Mouse (Mus musculus) liver, embryonic 13.5 days (tissue): ENCODE data around the gene Camk2b. TPM values are rescaled to one million over a fixed set of nuclear protein-coding genes. Genes with fewer than 3 reads are reported as not detected.
A peak's percentile ranks its signal among the peaks of the same experiment; 100 is the strongest.

Source experiments
- ATAC-seq: fragments of 200-750 bp; cut with Nextera tagmentation; 2 replicates; pipeline ENCODE4 v1.8.0; 2017; ENCODE audit warnings: low read depth, mild to moderate bottlenecking, moderate number of reproducible peaks, moderate library complexity
- DNase-seq: peaks from one replicate; pipeline ENCODE4 v3.0.0; 2022
- H3K27ac ChIP-seq: fragments of 300-500 bp; sonication (generic); 2 replicates; pipeline ENCODE4 v1.5.1; 2015; ENCODE audit warnings: moderate library complexity, mild to moderate bottlenecking, inconsistent platforms
- H3K27me3 ChIP-seq: fragments of 300-500 bp; sonication (generic); 2 replicates; pipeline ENCODE4 v1.6.1; 2015; ENCODE audit warnings: mild to moderate bottlenecking, inconsistent platforms
- H3K36me3 ChIP-seq: fragments of 300-500 bp; sonication (generic); 2 replicates; pipeline ENCODE4 v1.6.1; 2015; ENCODE audit warnings: mild to moderate bottlenecking, inconsistent platforms
- H3K4me1 ChIP-seq: fragments of 300-500 bp; sonication (generic); replicated peaks from 2 replicates; pipeline ENCODE4 v1.6.1; 2015; ENCODE audit warnings: inconsistent platforms
- H3K4me2 ChIP-seq: fragments of 300-500 bp; sonication (generic); 2 replicates; pipeline ENCODE4 v1.6.1; 2015; ENCODE audit warnings: inconsistent platforms, mild to moderate bottlenecking, moderate library complexity
- H3K4me3 ChIP-seq: fragments of 300-500 bp; sonication (generic); replicated peaks from 2 replicates; pipeline ENCODE4 v1.5.1; 2015; ENCODE audit warnings: mild to moderate bottlenecking, inconsistent platforms
- H3K9ac ChIP-seq: fragments of 300-500 bp; sonication (generic); 2 replicates; pipeline ENCODE4 v1.6.1; 2015; ENCODE audit warnings: mild to moderate bottlenecking, inconsistent platforms
- H3K9me3 ChIP-seq: fragments of 300-500 bp; sonication (generic); replicated peaks from 2 replicates; pipeline ENCODE4 v1.6.1; 2016; ENCODE audit warnings: inconsistent platforms
- WGBS: fragments of 180-500 bp; shearing (Covaris S2); methylation state at CpG from one replicate; pipeline ENCODE4 v1.1.7; 2015; ENCODE audit not compliant: insufficient replicate concordance; 5-methylcytosine and 5-hydroxymethylcytosine counted together
- polyA plus RNA-seq: library from polyadenylated mRNA; unstranded; fragments of >200 nt; fragmentation: Nextera tagmentation; extraction: Ambion mirVana; gene quantifications from 2 replicates; pipeline ENCODE4 v1.2.1, GENCODE M21; 2015

Camk2b gene
- polyA plus RNA-seq, 1 experiment from 2014 or later: 0.35 TPM

GRCm38 (mm10) chr11:6026361-6026760 lies 39.8 kb downstream of the Camk2b start:
- Histone ChIP-seq H3K4me2 (no peak overlapping the region), H3K36me3 (no peaks in the 10 kb centered on the region), H3K9me3 (no peaks in the 10 kb centered on the region), H3K27ac (no peak overlapping the region), H3K4me3 (no peak overlapping the region), H3K4me1 (0 out of 2 replicates have a peak, but pooled peaks cover 2% of the 10 kb centered on the region), H3K27me3 (no peaks in the 10 kb centered on the region), H3K9ac (no peak overlapping the region)
- DNase-seq: no peak
- 60% methylated on average over 1 of the region's 1 CpGs for WGBS
- no peak for ATAC-seq

DNA sequence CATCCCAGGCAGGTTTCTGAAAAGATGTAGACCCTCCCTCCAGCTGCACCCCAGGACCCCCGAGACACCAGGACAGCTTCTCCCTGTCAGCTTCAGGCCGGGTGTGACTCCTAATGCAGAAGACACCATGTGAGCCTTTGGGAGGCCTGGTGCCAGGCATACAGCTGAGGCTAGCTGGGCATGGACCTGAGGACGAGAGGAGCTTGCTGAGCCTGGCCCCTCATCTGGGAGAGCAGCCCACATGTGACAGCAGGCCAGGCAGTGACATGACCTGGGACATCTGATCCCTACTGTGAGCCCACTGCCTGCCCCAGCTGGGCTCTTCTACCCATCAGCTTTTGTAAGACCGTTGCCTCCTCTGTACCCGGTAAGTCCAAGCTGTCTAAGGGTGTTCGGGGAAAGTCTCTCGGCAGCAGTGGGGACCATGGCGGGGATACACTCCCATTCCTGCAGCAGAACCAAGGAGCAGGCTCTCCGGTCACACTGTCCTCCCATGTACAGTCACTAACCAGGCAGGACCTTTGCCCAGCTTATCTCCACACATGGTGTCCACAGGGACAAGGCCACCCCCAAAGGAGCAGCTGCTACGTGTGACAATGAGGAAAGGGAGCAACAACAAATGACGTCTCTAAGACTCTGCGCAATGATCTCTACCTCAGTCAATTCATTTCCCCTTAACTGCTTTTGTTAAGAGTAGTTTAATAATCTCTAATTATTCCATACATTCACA lies 41.1 kb downstream of the Camk2b start:
- WGBS: 66% methylated on average over 12 of the region's 12 CpGs
- Histone ChIP-seq H3K4me1 (0 out of 2 replicates have a peak, but pooled peaks cover 2% of the 10 kb centered on the region), H3K27ac (no peak overlapping the region)

DNA sequence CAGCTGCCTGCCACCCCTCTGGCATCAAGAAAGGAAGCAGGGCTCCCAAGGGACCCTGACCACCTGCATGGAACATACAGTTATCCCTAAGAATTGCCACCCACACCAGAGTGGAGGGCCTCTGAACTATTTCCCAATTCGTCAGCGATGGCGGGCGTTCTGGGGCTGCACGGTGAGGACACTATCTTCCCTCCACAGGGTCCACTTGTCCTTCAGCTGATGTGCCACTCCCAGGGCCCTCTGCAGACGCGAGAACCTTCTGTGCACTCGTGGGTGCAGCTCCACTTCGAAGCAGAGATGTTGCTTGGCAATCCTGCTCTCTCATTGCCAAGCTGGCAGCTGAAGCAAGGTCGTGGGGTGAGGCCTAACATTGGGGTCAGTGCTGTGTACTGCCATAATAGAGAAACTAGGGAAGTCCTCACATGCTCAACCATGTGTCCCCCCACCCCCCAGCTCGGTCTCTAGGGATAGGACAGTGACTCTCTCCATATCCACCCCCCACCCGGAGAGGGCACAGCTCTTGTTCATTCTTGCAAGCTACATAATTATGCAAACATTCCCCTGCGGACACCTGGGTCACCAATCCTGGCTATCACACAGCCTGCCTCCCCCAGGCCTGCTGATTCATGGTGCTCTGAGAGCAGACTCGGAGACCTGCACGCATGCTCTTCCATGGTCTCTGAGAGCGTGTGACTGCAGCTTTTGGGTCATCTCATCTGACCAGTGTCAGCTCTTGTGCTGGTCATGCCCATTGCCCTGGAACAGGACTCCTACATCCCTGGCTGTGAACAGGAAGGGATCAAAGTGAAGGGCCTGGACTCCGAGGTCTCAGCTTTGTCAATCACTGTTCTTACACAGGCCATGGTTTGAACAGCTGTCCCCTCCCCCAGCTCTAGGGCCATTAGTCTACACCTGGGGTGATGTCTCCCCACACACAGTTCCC lies 45.0 kb downstream of the Camk2b start:
- H3K9me3 ChIP-seq: no peaks in the 10 kb centered on the region
- H3K36me3 ChIP-seq: no peaks in the 10 kb centered on the region
- no peaks in the 10 kb centered on the region for H3K27me3 ChIP-seq
- no peak overlapping the region for H3K9ac ChIP-seq
- DNase-seq (no peak), ATAC-seq (no peak)
- no peak overlapping the region for H3K4me2 ChIP-seq
- no peak overlapping the region for H3K27ac ChIP-seq
- 58% methylated on average over 17 of the region's 17 CpGs for WGBS
- no peak overlapping the region for H3K4me3 ChIP-seq
- 0 out of 2 replicates have a peak, but pooled peaks cover 2% of the 10 kb centered on the region for H3K4me1 ChIP-seq

More for the DNA sequence above, 41.1 kb downstream of the Camk2b start:
- Histone ChIP-seq H3K9me3 (no peaks in the 10 kb centered on the region), H3K9ac (no peak overlapping the region), H3K4me3 (no peak overlapping the region), H3K4me2 (no peak overlapping the region), H3K27me3 (no peaks in the 10 kb centered on the region), H3K36me3 (no peaks in the 10 kb centered on the region)
- peak; percentile 53; the same call in 1 of the 2 replicates for ATAC-seq
- no peak for DNase-seq

GRCm38 (mm10) chr11:6020360-6020759 lies 45.8 kb downstream of the Camk2b start:
- Histone ChIP-seq H3K27me3 (no peaks in the 10 kb centered on the region), H3K9ac (no peak overlapping the region), H3K27ac (no peak overlapping the region), H3K4me2 (no peak overlapping the region), H3K4me3 (no peak overlapping the region), H3K4me1 (0 out of 2 replicates have a peak, but pooled peaks cover 2% of the 10 kb centered on the region), H3K36me3 (no peaks in the 10 kb centered on the region), H3K9me3 (no peaks in the 10 kb centered on the region)
- no peak for ATAC-seq
- no peak for DNase-seq
- WGBS: 67% methylated on average over 5 of the region's 5 CpGs

DNA sequence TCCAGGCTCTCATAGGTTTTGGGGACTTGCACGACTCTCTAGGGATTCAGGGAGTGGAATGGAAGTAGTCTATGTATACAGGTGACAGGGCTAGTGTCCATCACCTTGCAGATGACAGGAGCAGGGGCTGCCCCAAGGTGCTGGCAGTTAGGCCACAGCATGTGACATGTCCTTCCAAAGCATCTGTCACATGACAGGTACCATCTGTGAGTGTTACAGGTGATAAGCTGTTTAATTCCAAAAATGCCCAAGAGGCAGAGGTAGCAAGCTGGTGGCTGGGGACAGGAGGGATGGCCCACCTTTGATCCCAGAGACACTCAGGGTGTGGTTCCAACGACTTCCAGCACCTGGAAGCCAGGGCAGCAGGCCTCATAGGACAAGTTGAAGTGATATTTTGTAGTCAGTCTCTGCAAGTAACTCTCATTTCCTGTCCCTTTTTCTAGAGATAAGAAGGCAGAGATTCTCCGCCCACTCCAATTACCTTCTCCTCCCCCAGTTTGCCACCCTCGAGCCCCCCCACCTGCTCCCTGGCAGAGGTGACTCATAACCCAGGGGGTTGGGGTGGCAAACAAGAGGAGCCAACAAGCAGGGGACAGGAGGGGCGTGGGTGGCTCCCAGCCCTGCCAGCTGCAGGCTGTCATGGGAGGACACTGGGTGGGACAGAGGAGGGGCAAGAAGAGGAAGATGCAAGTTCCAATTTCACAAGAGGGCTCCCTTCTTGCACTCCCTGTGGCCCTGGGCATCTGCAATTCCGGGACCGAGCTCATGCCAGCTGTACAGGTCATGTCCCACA lies 47.7 kb downstream of the Camk2b start:
- Histone ChIP-seq H3K4me3 (no peak overlapping the region), H3K9me3 (no peaks in the 10 kb centered on the region), H3K27me3 (no peaks in the 10 kb centered on the region), H3K4me1 (no peaks in the 10 kb centered on the region), H3K36me3 (no peaks in the 10 kb centered on the region), H3K9ac (no peak overlapping the region), H3K27ac (no peak overlapping the region), H3K4me2 (no peak overlapping the region)
- WGBS: 40% methylated on average over 7 of the region's 7 CpGs
- ATAC-seq: no peak
- no peak for DNase-seq

- Histone ChIP-seq H3K9ac (no peak overlapping the region), H3K27ac (no peak overlapping the region), H3K4me1 (no peaks in the 10 kb centered on the region), H3K9me3 (no peaks in the 10 kb centered on the region), H3K4me3 (no peak overlapping the region), H3K36me3 (no peaks in the 10 kb centered on the region), H3K4me2 (no peak overlapping the region), H3K27me3 (no peaks in the 10 kb centered on the region)
- 57% methylated on average over 10 of the region's 11 CpGs for WGBS
- ATAC-seq: no peak
- no peak for DNase-seq
These were observed 48.5 kb downstream of the Camk2b start for GRCm38 (mm10) chr11:6017484-6018140.

DNA sequence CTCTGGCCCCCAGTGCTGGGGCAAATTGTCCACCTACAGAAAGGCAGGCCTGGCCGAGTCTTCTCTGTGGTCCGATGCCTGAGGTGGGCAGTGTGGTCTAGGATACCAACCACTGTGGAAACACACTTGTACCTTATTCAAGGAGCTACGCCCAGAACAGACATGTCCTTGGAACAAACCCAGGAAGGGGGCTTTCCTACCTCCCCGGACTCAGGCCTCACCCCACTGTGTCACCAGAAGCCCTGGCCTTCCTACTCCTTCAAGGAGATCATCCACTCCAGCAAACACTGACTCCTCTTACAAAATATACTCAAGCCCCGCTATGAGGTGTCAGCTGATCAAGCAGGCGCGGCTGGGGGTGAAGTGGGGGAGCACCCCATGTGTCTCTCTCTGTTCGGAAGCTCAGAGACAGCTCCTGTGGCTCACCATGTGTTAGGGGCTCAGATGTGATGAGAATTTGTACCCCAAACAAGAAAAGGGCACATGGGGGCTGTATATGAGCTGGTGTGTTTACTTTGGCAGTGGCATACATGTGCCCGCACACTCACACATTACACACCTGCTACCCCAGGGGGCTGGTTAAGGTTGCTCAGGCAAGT lies 49.3 kb downstream of the Camk2b start:
- H3K9me3 ChIP-seq: no peaks in the 10 kb centered on the region
- no peak overlapping the region for H3K4me3 ChIP-seq
- no peak for ATAC-seq
- no peak overlapping the region for H3K9ac ChIP-seq
- H3K4me2 ChIP-seq: no peak overlapping the region
- H3K36me3 ChIP-seq: peaks cover 3% of the 10 kb centered on the region
- DNase-seq: no peak
- H3K27me3 ChIP-seq: no peaks in the 10 kb centered on the region
- H3K4me1 ChIP-seq: no peaks in the 10 kb centered on the region; the same call in 1 of the 2 replicates
- 52% methylated on average over 9 of the region's 9 CpGs for WGBS
- no peak overlapping the region for H3K27ac ChIP-seq

DNA sequence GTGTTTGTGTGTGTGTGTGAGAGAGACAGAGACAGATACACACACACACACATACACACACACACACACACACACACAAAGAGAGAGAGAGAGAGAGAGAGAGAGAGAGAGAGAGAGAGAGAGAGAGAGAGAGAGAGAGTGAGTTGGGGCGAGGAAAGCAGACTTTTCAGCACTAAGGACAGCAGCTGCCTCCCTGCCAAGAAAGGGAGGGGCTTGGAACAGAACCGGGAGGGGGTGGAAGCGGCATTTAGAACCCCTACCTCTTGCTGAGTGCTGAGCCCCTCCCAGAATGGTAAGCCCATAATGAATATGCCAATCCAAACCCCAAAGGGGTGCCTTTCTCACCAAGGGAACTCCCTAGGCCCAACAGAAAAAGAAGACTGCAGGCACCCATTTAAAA lies 49.8 kb downstream of the Camk2b start:
- Histone ChIP-seq H3K27me3 (no peaks in the 10 kb centered on the region), H3K9ac (no peak overlapping the region), H3K36me3 (peaks cover 7% of the 10 kb centered on the region), H3K4me3 (no peak overlapping the region), H3K27ac (no peak overlapping the region), H3K4me1 (no peaks in the 10 kb centered on the region; the same call in 1 of the 2 replicates), H3K9me3 (no peaks in the 10 kb centered on the region), H3K4me2 (no peak overlapping the region)
- WGBS: 0% methylated on average over 2 of the region's 3 CpGs
- ATAC-seq (no peak), DNase-seq (no peak)

GRCm38 (mm10) chr11:6015011-6015431 lies 51.1 kb downstream of the Camk2b start:
- Histone ChIP-seq H3K4me2 (no peak overlapping the region), H3K9ac (no peak overlapping the region), H3K4me3 (no peak overlapping the region), H3K27me3 (no peaks in the 10 kb centered on the region), H3K4me1 (no peaks in the 10 kb centered on the region; the same call in 1 of the 2 replicates), H3K27ac (no peak overlapping the region), H3K9me3 (no peaks in the 10 kb centered on the region), H3K36me3 (peaks cover 7% of the 10 kb centered on the region)
- WGBS: 61% methylated on average over 6 of the region's 6 CpGs
- DNase-seq: no peak
- ATAC-seq: no peak

GRCm38 (mm10) chr11:6013359-6013758 lies 52.8 kb downstream of the Camk2b start:
- WGBS: 69% methylated on average over 2 of the region's 2 CpGs
- Histone ChIP-seq H3K27ac (no peak overlapping the region), H3K4me1 (no peaks in the 10 kb centered on the region; the same call in 1 of the 2 replicates), H3K9ac (no peak overlapping the region), H3K27me3 (peaks cover 6% of the 10 kb centered on the region), H3K9me3 (no peaks in the 10 kb centered on the region), H3K4me3 (no peak overlapping the region), H3K4me2 (no peak overlapping the region), H3K36me3 (peaks cover 7% of the 10 kb centered on the region)
- DNase-seq: no peak
- no peak for ATAC-seq
